Mouse (Mus musculus): ENCODE data around the gene Nr1i2.
"Not testable (repeated sequence)": the region's sequence is repeated elsewhere in the genome, so short reads cannot be mapped to it uniquely, and the experiment has no call there.

Gene Nr1i2

GRCm38 (mm10) chr16:38287357-38287756 is 7.3 kb downstream of the Nr1i2 start:
- no peak for DNase-seq (ENCODE audit: low spot score in 2 of 2)

GRCm38 (mm10) chr16:38286541-38286940 is 8.1 kb downstream of the Nr1i2 start:
- DNase-seq (ENCODE audit: low spot score in 2 of 2): no peak

- DNase-seq (ENCODE audit: low spot score in 2 of 2): no peak
Observed at GRCm38 (mm10) chr16:38285801-38286200, 8.8 kb downstream of the Nr1i2 start.

DNA sequence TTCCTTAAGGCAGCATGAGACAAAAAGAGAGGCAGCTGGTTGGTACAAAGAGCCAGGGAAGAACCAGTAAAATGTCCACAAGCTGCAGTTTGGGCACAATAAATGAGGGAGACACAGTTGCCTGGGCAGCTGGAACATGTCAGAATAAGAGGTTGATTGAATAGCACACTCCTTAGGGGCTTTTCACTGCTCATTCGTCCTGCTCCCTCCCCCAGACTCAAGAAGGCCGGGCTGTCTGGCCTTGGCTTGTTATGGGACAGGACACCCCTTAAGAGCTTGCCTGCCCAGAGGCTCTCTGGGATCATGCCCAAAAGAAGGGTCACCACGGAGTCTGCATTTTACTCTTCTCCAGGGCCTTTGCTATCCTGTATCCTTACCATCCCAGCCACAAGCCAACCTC is 11.3 kb downstream of the Nr1i2 start:
- no peak for DNase-seq (ENCODE audit: low spot score in 2 of 2)

DNA sequence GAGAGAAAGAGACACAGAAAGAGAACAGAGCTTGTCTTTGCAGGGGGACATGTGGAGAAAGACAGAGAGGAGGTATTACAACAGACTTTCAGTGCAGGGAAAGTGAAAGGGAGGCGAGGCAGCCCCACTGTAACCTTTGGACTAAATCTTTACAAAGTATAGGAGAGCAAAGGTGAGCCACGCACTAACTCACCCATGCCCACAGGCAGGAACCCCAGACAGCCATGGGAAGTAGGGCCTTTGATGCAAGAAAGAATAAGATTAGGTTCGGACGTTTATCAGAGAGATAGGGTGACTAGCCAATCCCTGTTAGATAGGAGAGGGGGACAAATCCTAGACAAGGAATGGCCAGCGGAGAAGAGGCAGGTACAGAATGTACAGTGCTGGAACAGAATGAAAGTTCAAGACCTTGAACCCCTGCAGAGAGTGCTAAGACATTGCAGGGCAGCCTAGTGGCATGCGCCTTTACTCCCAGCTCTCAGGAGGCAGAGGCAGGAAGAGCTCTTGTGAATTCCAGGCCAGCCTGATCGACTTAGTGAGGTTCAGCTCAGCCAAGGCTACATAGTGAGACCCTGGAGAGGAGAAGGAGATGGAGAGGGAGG is 12.0 kb downstream of the Nr1i2 start:
- no peak for DNase-seq (ENCODE audit: low spot score in 2 of 2)

- no peak for DNase-seq (ENCODE audit: low spot score in 2 of 2)
Observed at GRCm38 (mm10) chr16:38280951-38281350, 13.7 kb downstream of the Nr1i2 start.

DNA sequence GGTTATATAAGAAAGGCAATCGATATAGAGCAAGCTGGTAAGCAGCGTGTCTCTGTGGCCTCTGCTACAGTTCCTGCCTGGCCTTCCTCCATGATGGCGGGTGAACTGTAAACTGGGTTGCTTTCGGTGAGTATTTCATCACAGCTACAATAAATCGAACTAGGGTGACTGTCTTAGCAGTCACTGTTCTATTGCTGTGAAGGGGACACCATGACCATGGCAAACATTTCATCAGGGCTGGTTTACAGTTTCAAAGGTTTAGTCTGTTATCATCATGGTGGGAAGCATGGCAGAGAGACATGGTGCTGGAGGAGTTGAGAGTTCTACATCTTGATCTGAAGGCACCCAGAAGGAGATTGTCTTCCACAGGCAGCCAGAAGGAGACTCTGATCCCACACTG is 14.8 kb downstream of the Nr1i2 start:
- DNase-seq (ENCODE audit: low spot score in 2 of 2): no peak

- DNase-seq (ENCODE audit: low spot score in 2 of 2): no peak
Observed at GRCm38 (mm10) chr16:38274737-38275136, 19.9 kb downstream of the Nr1i2 start.

- no peak for DNase-seq (ENCODE audit: low spot score in 2 of 2)
Observed at GRCm38 (mm10) chr16:38272483-38272882, 22.1 kb downstream of the Nr1i2 start.

DNA sequence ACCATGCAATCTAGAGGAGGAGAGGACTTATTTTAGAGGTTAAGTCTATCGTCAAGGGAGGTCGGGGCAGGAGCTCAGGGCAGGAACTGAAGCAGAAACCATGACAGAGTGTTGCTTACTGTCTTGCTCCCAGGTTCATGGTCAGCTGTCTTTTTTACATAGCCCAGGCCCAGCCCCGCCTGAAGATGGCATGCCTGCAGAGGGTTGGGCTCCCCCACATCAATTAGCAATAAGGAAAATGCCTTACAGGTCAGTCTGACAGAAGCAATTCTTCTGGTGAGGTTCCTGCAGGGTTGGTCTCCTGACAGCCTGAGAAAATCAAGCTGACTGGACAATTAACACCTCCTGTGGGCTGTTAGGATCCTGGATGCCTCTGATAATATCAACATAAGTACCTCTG is 23.0 kb downstream of the Nr1i2 start:
- DNase-seq (ENCODE audit: low spot score in 2 of 2): no peak

DNA sequence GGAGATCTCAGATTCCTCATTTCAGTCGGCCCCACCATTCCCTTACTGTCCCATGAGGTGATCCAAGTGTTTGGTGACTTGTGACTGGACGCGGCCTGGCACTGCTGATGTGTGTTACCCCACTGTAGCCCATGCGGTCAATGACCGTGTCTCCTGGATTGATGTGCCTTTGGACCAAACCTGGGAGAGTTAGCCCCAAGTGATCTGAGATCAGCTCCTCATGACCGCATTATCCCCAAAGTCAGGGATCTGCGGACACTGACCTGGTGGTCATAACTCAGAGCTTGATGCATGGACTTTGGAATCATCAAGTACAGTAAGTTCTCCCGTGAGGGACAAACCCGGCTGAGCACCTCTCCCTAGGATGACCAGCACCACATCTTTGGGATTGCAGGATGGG is 38.7 kb downstream of the Nr1i2 start:
- no peak for DNase-seq (ENCODE audit: low spot score in 2 of 2)

GRCm38 (mm10) chr16:38255107-38255506 is 39.5 kb downstream of the Nr1i2 start:
- DNase-seq (ENCODE audit: low spot score in 2 of 2): no peak

DNA sequence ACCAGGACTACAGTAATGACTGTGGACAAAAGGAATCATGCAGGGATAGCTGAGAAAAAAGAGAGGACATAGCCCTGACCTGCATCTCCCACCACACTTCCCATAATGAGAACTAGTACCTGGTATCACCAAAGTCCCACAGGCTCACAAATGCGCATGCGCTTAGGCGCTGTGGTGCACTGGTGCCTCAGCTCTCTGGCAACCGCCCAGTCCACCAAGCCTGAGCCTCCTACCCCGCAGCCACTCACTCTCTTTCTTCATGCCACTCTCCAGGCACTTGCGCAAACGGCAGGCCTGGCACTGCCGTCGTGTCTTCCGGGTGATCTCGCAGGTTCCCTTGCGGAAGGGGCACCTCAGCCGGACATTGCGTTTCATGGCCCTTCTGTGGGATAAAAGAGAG is 40.6 kb downstream of the Nr1i2 start:
- DNase-seq (ENCODE audit: low spot score in 2 of 2): no peak

GRCm38 (mm10) chr16:38250467-38250866 is 44.2 kb downstream of the Nr1i2 start:
- DNase-seq (ENCODE audit: low spot score in 2 of 2): no peak

- DNase-seq (ENCODE audit: low spot score in 2 of 2): no peak
Observed at GRCm38 (mm10) chr16:38248331-38248961, 46.2 kb downstream of the Nr1i2 start.

- no peak for DNase-seq (ENCODE audit: low spot score in 2 of 2)
Observed at GRCm38 (mm10) chr16:38245849-38246585, 48.6 kb downstream of the Nr1i2 start.

- DNase-seq (ENCODE audit: low spot score in 2 of 2): no peak
Observed at GRCm38 (mm10) chr16:38245379-38245778, 49.2 kb downstream of the Nr1i2 start.

GRCm38 (mm10) chr16:38244111-38244510 is 50.5 kb downstream of the Nr1i2 start:
- no peak for DNase-seq (ENCODE audit: low spot score in 2 of 2)

GRCm38 (mm10) chr16:38240167-38240566 is 54.5 kb downstream of the Nr1i2 start:
- no peak for DNase-seq (ENCODE audit: low spot score in 2 of 2)

DNA sequence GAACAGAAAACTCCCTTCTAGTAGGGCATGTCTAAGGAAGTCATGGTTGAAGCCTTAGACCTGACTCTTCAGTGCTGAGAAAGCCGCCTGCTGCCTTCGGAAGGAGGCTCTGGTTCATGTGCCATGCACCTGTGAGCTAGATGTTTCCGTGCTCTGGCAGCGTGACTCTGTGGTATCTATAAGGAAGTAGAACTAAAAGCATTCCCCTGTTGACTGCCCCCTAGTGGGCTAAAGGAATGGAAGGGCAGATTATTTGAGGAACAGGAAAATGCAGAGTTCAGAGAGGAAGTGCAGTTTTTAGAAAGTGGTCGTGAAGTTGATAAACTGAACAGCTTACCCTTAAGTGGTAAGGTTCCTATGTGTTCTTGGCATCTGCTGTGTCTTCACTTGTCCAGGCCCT is 54.9 kb downstream of the Nr1i2 start:
- peak; percentile 81 to 89 for DNase-seq (ENCODE audit: low spot score in 2 of 2)

- DNase-seq (ENCODE audit: low spot score in 2 of 2): no peak
Observed at GRCm38 (mm10) chr16:38236936-38237585, 57.6 kb downstream of the Nr1i2 start.

GRCm38 (mm10) chr16:38222491-38222890 is 72.1 kb downstream of the Nr1i2 start:
- DNase-seq (ENCODE audit: low spot score in 2 of 2): not testable (repeated sequence)

- no peak for DNase-seq (ENCODE audit: low spot score in 2 of 2)
Observed at GRCm38 (mm10) chr16:38205272-38205671, 89.4 kb downstream of the Nr1i2 start.

All from spleen, postnatal 36 days (tissue).